Mouse (Mus musculus): ENCODE measurements at regions not wholly inside any gene's neighbourhood (a gene's known extent, or its start where the extent isn't known, plus 50 kb on each side); places are given as distances from the start of the nearest gene placed in this dataset.
"Not testable (repeated sequence)": the region's sequence is repeated elsewhere in the genome, so short reads cannot be mapped to it uniquely, and the experiment has no call there.

- no peak for DNase-seq
Measured at GRCm38 (mm10) chr13:52105989-52106642, 259.6 kb downstream of the Gadd45g start.

- no peak for DNase-seq
Measured at GRCm38 (mm10) chr13:52108349-52108921, 262.0 kb downstream of the Gadd45g start.

DNA sequence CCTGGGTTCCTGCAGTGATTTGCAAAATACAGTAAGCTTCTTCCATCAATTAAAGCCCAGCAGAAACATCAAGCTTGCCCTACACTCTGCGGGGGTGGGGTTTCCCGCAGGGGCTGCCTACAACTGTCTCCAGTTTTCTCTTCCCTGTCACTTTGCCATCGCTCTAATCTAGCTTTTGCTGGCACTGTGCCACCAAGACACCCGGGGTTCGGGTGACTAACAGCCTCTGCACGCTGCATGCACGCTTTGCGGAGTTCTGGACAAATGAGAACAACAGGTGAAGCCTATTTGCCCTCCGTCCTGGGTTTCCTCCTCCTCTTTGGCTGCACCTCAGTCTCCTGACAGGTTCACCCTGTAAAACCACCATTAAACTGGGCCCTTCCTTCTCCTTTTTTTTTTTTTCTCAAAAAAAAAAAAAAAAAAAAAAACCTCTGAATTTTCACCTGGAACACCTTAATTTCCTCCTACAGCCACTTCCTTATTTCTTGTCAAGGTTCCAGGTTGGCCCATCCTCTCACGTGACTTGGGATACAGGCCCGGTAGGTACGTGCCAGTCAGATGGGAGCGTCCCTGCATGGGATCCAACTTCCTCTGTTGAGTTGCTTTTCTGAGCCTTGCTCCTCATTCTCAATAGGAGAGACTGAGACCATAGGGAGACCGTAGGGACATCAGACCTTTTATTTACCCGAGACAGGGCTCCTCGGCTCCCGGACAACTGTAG lies 262.7 kb downstream of the Gadd45g start:
- peak in 1 of 2 experiments; percentile 12 for DNase-seq

DNA sequence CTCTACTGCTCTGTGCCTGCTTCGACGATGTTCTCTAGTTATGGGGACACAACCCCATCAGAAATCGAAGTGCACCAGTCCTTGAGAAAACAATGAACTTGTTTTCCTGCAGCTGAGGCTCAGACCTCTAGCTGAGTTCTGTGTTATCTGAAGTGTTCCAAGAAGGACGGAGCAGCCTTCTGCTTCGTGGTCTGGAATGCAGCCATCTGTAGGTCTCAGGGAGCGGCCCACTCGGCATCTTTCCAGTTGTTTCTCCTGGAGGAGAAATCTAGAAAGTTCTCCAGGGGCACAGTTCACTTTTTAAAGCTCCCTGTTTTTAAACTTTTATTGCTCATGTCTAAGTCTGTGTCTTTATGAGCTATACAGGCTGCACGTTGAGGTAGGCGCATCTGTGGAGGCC lies 264.3 kb downstream of the Gadd45g start:
- DNase-seq, result no peak

DNA sequence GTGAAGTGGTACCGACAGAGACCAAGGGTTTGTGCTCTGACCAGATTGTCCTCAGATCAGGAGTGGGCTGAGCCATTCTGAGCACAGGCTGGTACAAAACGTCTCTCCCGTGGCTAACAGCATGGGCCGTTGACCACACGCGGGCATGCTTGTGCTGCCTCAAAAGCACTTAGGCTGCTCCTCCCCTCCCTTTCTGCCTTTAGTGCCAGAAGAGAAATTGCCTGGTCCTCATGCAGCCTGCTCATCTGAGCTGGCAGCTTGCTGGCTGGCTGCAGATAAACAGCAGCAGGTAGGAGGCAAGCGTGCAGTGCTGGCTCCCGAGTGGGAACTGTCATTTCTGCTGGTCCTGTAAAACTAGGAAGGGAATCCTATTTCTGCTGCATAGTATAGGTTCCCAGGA lies 267.1 kb downstream of the Gadd45g start:
- peak; percentile 41 to 55 for DNase-seq

DNA sequence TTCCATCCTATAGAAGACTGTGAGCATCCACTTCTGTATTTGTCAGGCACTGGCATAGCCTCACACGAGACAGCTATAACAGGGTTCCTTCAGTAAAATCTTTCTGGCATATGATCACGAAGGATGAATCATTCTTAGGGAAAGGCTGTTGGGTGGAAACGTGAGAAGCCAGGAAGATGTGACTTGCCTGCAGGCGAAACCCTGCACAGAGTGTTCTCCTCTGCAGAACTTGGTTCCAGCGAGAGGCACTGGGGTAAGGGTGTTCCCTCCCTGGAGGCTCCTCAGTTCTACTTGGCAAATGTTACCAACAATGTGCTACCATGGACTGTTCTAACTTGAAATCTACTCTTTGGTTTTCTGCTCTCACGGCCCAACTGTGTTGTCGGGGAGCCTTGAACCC lies 268.0 kb downstream of the Gadd45g start:
- DNase-seq, result no peak

DNA sequence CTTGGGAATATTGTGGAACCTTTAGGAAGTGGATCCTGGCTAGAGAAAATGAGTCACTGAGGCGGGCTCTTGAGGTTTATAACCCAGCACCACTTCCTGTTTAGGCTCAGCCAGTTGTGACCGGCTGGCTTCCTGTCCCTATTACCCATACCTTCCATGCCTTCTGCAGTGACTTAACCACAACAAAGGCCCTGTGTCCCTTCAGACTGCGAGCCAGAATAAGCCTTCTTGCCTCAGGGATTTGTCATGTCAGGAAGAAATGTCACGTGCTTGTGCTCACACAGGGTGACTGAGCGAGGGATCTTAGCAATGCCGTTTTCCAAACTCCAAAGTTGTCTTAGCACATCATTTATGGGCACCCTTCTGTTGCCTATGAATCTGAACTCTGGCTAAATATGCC lies 268.5 kb downstream of the Gadd45g start:
- DNase-seq, result no peak

DNA sequence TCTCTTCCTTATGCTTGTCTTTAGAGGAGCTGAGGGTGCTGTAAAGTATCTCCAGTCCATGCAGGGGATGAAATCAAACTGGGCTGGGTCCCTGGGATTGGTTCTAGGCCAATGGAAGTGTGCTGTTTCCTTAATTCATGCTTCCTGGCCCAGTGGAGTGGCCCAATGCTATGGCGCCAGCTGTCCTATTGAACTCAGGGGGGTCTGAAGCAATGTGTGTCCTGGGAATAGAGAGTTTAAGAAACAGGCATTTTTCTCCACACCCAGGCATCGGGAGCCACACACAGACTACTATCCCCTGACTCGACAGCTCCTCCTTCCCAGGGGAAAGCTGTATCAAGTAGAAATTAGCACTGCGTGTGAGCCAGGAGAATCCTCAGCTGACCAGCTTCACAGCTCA lies 269.8 kb downstream of the Gadd45g start:
- no peak for DNase-seq

DNA sequence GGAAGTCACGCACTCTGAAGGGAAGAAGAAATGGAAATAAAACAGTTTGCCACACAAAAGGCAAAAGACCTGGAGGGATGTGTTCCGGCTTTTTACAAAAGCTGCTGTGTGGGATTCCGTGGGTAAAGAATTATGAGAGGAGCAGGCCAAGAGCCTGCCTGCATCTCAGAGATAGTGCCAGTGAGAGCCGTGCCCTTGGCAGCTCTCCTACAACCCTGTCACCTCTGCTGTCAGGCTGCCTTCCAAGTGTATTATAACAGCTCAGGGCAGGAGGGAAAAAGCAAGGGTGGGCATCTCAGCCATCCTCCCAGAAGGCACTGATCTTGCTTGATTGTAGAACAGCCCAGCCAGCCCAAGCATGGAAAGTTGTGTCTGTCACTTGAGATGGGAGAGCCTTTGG lies 270.3 kb downstream of the Gadd45g start:
- peak in 1 of 2 experiments; percentile 19 for DNase-seq

DNA sequence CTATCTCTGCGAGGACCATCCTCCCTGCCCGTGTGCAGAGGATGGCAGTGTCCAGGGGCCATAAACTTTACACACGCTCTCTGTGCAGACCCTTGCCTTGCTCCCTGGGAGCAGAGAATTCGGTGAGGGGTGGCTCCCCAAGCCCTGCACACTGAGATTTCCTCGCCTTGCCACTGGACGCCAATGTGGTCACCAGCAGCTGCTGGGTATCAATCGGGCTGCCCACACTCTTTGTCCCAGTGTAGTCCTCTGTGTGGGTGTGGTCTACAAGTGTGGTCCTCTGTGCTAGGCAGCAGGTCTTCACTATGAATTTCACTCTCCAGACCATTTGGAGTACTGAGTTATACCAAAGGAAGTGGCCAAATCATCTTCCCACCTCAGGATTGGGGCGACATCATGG lies 274.3 kb downstream of the Gadd45g start:
- no peak for DNase-seq

- DNase-seq, result no peak
Measured at GRCm38 (mm10) chr13:52125037-52125436, 278.6 kb downstream of the Gadd45g start.

DNA sequence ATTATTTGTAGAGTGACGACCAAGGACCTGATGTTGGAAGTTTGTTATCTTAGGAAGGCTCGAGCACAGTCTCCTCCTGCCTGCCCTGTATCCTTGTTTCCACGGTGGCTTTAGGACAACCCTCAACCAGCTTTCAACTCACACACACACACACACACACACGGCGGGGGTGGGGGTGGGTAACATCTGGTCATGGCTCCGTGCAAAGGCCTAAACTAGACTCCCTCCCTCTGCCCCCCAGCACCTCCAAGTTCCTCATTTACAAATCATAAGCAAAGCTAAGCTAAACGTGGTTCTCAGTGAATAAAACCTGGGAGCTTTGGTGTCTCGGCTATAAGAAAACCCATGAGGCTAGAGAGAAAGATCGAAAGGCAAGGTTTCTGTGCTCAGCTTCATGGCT lies 281.3 kb downstream of the Gadd45g start:
- DNase-seq, result no peak

GRCm38 (mm10) chr13:52129466-52129865 lies 283.0 kb downstream of the Gadd45g start:
- no peak for DNase-seq

DNA sequence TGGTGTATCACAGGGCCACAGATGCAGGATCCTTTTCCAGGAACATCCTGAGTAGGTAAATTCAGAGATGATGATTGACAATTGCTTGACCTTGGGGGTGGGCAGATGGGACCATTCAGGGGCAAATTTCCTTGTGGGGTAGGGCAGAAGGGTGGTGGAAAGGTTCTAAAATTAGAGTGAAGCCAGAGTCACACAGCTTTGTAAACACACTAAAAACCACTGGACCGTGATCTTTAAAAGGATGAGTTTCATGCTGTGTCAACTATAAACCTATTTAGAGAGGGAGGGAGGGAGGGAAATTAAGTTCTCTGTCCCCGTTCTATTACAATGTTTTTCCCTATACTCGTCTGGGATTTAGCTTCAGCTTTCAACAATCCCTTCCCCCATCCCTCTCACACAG lies 286.7 kb downstream of the Gadd45g start:
- no peak for DNase-seq

DNA sequence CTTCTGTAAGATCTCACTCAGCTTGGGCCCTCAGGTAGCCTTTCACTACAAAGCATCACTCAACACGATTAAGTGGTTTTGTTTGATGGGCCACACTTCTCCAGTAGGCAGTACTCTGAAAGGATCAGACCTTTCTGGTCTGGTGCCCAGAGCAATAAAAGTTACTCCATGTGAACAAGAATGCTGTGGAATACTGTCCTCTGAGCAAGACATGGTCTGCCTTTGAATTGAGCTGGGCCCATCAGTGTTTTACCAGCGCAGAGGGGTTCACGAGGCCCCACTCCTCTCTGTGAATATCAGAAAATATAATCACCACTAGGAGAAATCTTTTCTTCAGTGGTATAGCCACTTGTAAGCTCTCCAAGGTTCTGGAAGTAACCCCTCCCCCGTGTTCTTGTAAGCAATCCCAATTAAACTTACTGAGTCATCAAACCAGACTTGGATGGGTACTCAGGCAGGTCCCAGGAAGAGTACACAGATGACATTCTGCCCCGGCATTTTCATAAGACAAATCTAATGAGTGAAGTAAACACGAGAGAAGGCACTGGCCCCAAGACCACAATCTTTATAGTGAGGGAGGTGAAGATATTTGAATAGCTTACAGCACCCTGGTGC lies 292.0 kb downstream of the Gadd45g start:
- DNase-seq, result no peak

- no peak for DNase-seq
Measured at GRCm38 (mm10) chr13:52139140-52139809, 292.8 kb downstream of the Gadd45g start.

GRCm38 (mm10) chr13:52140221-52140620 lies 293.7 kb downstream of the Gadd45g start:
- DNase-seq, result no peak

- not testable (repeated sequence) for DNase-seq
Measured at GRCm38 (mm10) chr13:52144066-52144465, 297.6 kb downstream of the Gadd45g start.

GRCm38 (mm10) chr13:52145926-52146325 lies 299.4 kb downstream of the Gadd45g start:
- DNase-seq, result no peak

DNA sequence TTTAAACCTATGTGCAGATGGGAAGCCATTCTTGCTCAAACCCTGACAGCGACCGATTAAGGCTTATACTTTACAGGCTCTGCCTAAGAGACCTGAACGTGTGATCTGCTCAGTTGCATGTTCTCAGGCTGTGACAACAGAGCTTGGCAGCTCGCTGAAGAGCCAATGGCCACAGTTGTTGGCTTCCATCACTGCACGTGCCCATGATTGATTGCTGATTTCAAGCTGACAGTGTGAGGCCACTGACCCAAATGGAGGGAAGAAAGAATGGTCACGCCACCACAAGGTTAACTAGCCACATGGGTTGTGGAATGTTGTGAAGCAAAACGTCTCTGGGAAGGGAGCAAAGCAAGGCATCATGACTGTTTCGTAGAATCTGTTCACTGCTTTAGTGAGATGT lies 303.8 kb downstream of the Gadd45g start:
- no peak for DNase-seq

DNA sequence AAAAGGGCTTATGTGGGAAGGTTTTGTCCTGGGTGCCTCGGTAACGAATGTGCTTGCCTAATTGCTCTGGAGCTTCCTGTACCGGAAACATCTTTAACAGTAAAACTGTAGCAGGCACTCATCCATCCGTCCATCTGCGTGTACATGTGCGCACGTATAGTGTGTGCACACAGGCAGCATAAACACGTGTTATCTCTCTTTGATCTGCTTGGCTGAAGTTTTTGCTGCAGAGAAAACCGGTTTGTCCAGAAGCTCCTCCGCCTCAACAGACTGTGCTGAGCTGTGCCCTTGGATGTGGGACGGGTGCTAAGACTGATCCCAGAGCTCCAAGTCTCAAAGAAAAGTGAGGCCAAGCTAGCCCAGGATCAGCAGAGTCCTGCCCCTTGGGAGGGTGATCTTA lies 305.3 kb downstream of the Gadd45g start:
- DNase-seq, result no peak

- DNase-seq, result no peak
Measured at GRCm38 (mm10) chr13:52152221-52152620, 305.7 kb downstream of the Gadd45g start.

- no peak for DNase-seq
Measured at GRCm38 (mm10) chr13:52153030-52153429, 306.6 kb downstream of the Gadd45g start.
